Mouse (Mus musculus) MEL (cell line): ENCODE data around the gene Pde3a. TPM values are rescaled to one million over a fixed set of nuclear protein-coding genes. Genes with fewer than 3 reads are reported as not detected.

ENCODE experiments used
- DNase-seq: peaks from one replicate; pipeline ENCODE4 v3.0.0; 2011; ENCODE audit warnings: low read depth, low spot score
- H3K27ac ChIP-seq: 2 replicates; pipeline ENCODE4 v1.5.1; 2012; ENCODE audit warnings: low read depth, mild to moderate bottlenecking, control low read depth, low read length, moderate library complexity; ENCODE audit not compliant: control insufficient read depth
- H3K27me3 ChIP-seq, 2 experiments: fragments of 150-350 bp in 1 of 2; sonication (generic) in 1 of 2; 2 replicates each; pipeline ENCODE4 v1.6.1; 2012; ENCODE audit warnings: low read length in 2 of 2, mild to moderate bottlenecking in 2 of 2, improper control_type of control experiment in 1 of 2, moderate library complexity in 1 of 2; ENCODE audit not compliant: insufficient read depth in 2 of 2, control insufficient read depth in 1 of 2
- H3K36me3 ChIP-seq, 2 experiments: 2 replicates each; pipeline ENCODE4 v1.6.1; 2012 to 2014; ENCODE audit warnings: low read length in 2 of 2, improper control_type of control experiment in 1 of 2, inconsistent platforms in 1 of 2, mild to moderate bottlenecking in 1 of 2; ENCODE audit not compliant: insufficient read depth in 2 of 2, control insufficient read depth in 1 of 2
- H3K4me1 ChIP-seq, 2 experiments: fragments of 150-350 bp in 1 of 2; sonication (generic) in 1 of 2; 2 replicates each; pipeline ENCODE4 v1.6.1; 2012; ENCODE audit warnings: low read length in 2 of 2, improper control_type of control experiment in 1 of 2, mild to moderate bottlenecking in 1 of 2; ENCODE audit not compliant: insufficient read depth in 2 of 2, control insufficient read depth in 1 of 2
- H3K4me3 ChIP-seq, 2 experiments: fragments of 150-350 bp in 1 of 2; sonication (generic) in 1 of 2; 2 replicates each; pipeline ENCODE4 v1.5.1; 2012; ENCODE audit warnings: low read depth in 2 of 2, low read length in 2 of 2, mild to moderate bottlenecking in 2 of 2, moderate library complexity in 2 of 2, control low read depth in 1 of 2, improper control_type of control experiment in 1 of 2; ENCODE audit not compliant: control insufficient read depth in 1 of 2, insufficient read depth in 1 of 2
- H3K79me2 ChIP-seq: 2 replicates; pipeline ENCODE4 v1.6.1; 2012; ENCODE audit warnings: mild to moderate bottlenecking, low read length, moderate library complexity; ENCODE audit not compliant: control insufficient read depth, poor library complexity, insufficient read depth
- H3K9ac ChIP-seq: 2 replicates; pipeline ENCODE4 v1.6.1; 2012; ENCODE audit warnings: low read depth, mild to moderate bottlenecking, control low read depth, low read length, moderate library complexity; ENCODE audit not compliant: control insufficient read depth, poor library complexity, severe bottlenecking
- H3K9me3 ChIP-seq: fragments of 150-350 bp; sonication (generic); replicated peaks from 2 replicates; pipeline ENCODE4 v1.6.1; 2012; ENCODE audit warnings: mild to moderate bottlenecking, low read length, improper control_type of control experiment, moderate library complexity; ENCODE audit not compliant: insufficient read depth
- BHLHE40 ChIP-seq: IDR thresholded peaks from 2 replicates; pipeline ENCODE4 v1.6.1; 2012; ENCODE audit warnings: low read depth, mild to moderate bottlenecking, inconsistent platforms, low read length, improper control_type of control experiment, borderline replicate concordance
- CHD1 ChIP-seq: IDR thresholded peaks from 2 replicates; pipeline ENCODE4 v1.6.1; 2012; ENCODE audit warnings: low read depth, mild to moderate bottlenecking, inconsistent platforms, low read length, improper control_type of control experiment
- CHD2 ChIP-seq: IDR thresholded peaks from 2 replicates; pipeline ENCODE4 v1.6.1; 2011; ENCODE audit warnings: low read length, improper control_type of control experiment
- CTCF ChIP-seq, 3 experiments: IDR thresholded peaks in 2 of 3; conservative IDR thresholded peaks in 1 of 3; 2 replicates each; pipeline ENCODE4 v1.5.1; 2011 to 2012; ENCODE audit warnings: low read length in 3 of 3, low read depth in 2 of 3, mild to moderate bottlenecking in 2 of 3, improper control_type of control experiment in 1 of 3, inconsistent platforms in 1 of 3, mixed read lengths in 1 of 3, moderate library complexity in 1 of 3; ENCODE audit not compliant: control insufficient read depth in 1 of 3, insufficient read depth in 1 of 3, poor library complexity in 1 of 3, severe bottlenecking in 1 of 3
- E2F4 ChIP-seq: IDR thresholded peaks from 2 replicates; pipeline ENCODE4 v1.6.1; 2011; ENCODE audit warnings: low read depth, low read length, improper control_type of control experiment, borderline replicate concordance
- EP300 ChIP-seq, 2 experiments: IDR thresholded peaks; 2 replicates each; pipeline ENCODE4 v1.6.1; 2011; ENCODE audit warnings: improper control_type of control experiment in 2 of 2, low read length in 2 of 2, low read depth in 1 of 2, mild to moderate bottlenecking in 1 of 2
- HCFC1 ChIP-seq: IDR thresholded peaks from 2 replicates; pipeline ENCODE4 v1.6.1; 2012; ENCODE audit warnings: low read depth, mild to moderate bottlenecking, inconsistent platforms, low read length, improper control_type of control experiment, moderate library complexity
- MAX ChIP-seq: IDR thresholded peaks from 2 replicates; pipeline ENCODE4 v1.6.1; 2011; ENCODE audit warnings: low read length, improper control_type of control experiment
- MAZ ChIP-seq: IDR thresholded peaks from 2 replicates; pipeline ENCODE4 v1.6.1; 2012; ENCODE audit warnings: low read depth, mild to moderate bottlenecking, inconsistent platforms, low read length, improper control_type of control experiment
- MXI1 ChIP-seq: IDR thresholded peaks from 2 replicates; pipeline ENCODE4 v1.6.1; 2011; ENCODE audit warnings: mild to moderate bottlenecking, low read depth, low read length, improper control_type of control experiment
- MYB ChIP-seq: IDR thresholded peaks from 2 replicates; pipeline ENCODE4 v1.6.1; 2011; ENCODE audit warnings: mild to moderate bottlenecking, low read depth, low read length, improper control_type of control experiment
- MYC ChIP-seq: IDR thresholded peaks from 2 replicates; pipeline ENCODE4 v1.6.1; 2011; ENCODE audit warnings: low read depth, mild to moderate bottlenecking, low read length, improper control_type of control experiment, moderate library complexity
- NELFE ChIP-seq: IDR thresholded peaks from 2 replicates; pipeline ENCODE4 v1.6.1; 2011; ENCODE audit warnings: low read depth, low read length, improper control_type of control experiment
- NRF1 ChIP-seq: IDR thresholded peaks from 2 replicates; pipeline ENCODE4 v1.6.1; 2014; ENCODE audit warnings: low read depth, mild to moderate bottlenecking, inconsistent platforms, low read length, improper control_type of control experiment, moderate library complexity; ENCODE audit not compliant: poor library complexity, insufficient read depth, severe bottlenecking
- POLR2AphosphoS2 ChIP-seq: IDR thresholded peaks from 2 replicates; pipeline ENCODE4 v1.6.1; 2011; ENCODE audit warnings: low read length, improper control_type of control experiment
- POLR2AphosphoS5 ChIP-seq: IDR thresholded peaks from 2 replicates; pipeline ENCODE4 v1.6.1; 2012; ENCODE audit warnings: low read depth, borderline replicate concordance, mild to moderate bottlenecking, inconsistent platforms, low read length, moderate library complexity, mixed read lengths
- SIN3A ChIP-seq: IDR thresholded peaks from 2 replicates; pipeline ENCODE4 v1.6.1; 2012; ENCODE audit warnings: low read length, improper control_type of control experiment, inconsistent platforms
- TBP ChIP-seq: IDR thresholded peaks from 2 replicates; pipeline ENCODE4 v1.8.0; 2011; ENCODE audit warnings: low read depth, low read length, improper control_type of control experiment
- TCF12 ChIP-seq: IDR thresholded peaks from 2 replicates; pipeline ENCODE4 v1.6.1; 2014; ENCODE audit warnings: low read depth, mild to moderate bottlenecking, inconsistent platforms, low read length, improper control_type of control experiment, moderate library complexity
- UBTF ChIP-seq: IDR thresholded peaks from 2 replicates; pipeline ENCODE4 v1.6.1; 2012; ENCODE audit warnings: low read depth, mild to moderate bottlenecking, inconsistent platforms, low read length, improper control_type of control experiment, moderate library complexity, borderline replicate concordance; ENCODE audit not compliant: insufficient read depth
- USF1 ChIP-seq: IDR thresholded peaks from 2 replicates; pipeline ENCODE4 v1.6.1; 2014; ENCODE audit warnings: low read depth, mild to moderate bottlenecking, inconsistent platforms, low read length, improper control_type of control experiment, moderate library complexity
- USF2 ChIP-seq, 2 experiments: IDR thresholded peaks; 2 replicates each; pipeline ENCODE4 v1.6.1; 2011 to 2012; ENCODE audit warnings: improper control_type of control experiment in 2 of 2, low read length in 2 of 2, borderline replicate concordance in 1 of 2, inconsistent platforms in 1 of 2, low read depth in 1 of 2, mild to moderate bottlenecking in 1 of 2; ENCODE audit not compliant: insufficient read depth in 1 of 2
- ZC3H11A ChIP-seq: IDR thresholded peaks from 2 replicates; pipeline ENCODE4 v1.6.1; 2012; ENCODE audit warnings: low read depth, mild to moderate bottlenecking, inconsistent platforms, low read length, improper control_type of control experiment
- ZMIZ1 ChIP-seq: IDR thresholded peaks from 2 replicates; pipeline ENCODE4 v1.6.1; 2012; ENCODE audit warnings: low read depth, mild to moderate bottlenecking, inconsistent platforms, low read length, improper control_type of control experiment, moderate library complexity
- ZNF384 ChIP-seq: IDR thresholded peaks from 2 replicates; pipeline ENCODE4 v1.6.1; 2012; ENCODE audit warnings: low read depth, mild to moderate bottlenecking, inconsistent platforms, low read length, improper control_type of control experiment
- polyA plus RNA-seq, 2 experiments: library from polyadenylated mRNA; stranded (reverse) in 1 of 2; unstranded in 1 of 2; fragments of >175 nt in 1 of 2; fragments of >200 nt in 1 of 2; gene quantifications; 2 replicates each; pipeline versions ENCODE4 v1.2.1 to v1.2.4; 2012; ENCODE audit warnings: low replicate concordance in 2 of 2, low read depth in 1 of 2; ENCODE audit not compliant: insufficient read length in 2 of 2, insufficient read depth in 1 of 2, missing spikeins in 1 of 2
- total RNA-seq: library from RNA; depleted of rRNA; stranded (reverse); fragments of 300-350 nt; gene quantifications from 2 replicates; pipeline ENCODE4 v1.2.3, GENCODE M21; 2012

Pde3a gene
- total and polyA plus RNA-seq, 3 experiments, result not detected

- Histone ChIP-seq H3K4me3 (no peak overlapping the region), H3K36me3 (no peaks in the 10 kb centered on the region), H3K27me3 (no peaks in the 10 kb centered on the region), H3K4me1 (no peaks in the 10 kb centered on the region), H3K79me2 (no peaks in the 10 kb centered on the region), H3K9me3 (no peaks in the 10 kb centered on the region), H3K27ac (no peak overlapping the region), H3K9ac (no peak overlapping the region)
- TF ChIP-seq TBP, result no peak
- no peak for TF ChIP-seq POLR2AphosphoS2
- no peak for TF ChIP-seq ZC3H11A
- TF ChIP-seq POLR2AphosphoS5, result no peak
- no peak for DNase-seq
These were observed 2.7 kb upstream of the Pde3a start for GRCm38 (mm10) chr6:141246391-141246790.

DNA sequence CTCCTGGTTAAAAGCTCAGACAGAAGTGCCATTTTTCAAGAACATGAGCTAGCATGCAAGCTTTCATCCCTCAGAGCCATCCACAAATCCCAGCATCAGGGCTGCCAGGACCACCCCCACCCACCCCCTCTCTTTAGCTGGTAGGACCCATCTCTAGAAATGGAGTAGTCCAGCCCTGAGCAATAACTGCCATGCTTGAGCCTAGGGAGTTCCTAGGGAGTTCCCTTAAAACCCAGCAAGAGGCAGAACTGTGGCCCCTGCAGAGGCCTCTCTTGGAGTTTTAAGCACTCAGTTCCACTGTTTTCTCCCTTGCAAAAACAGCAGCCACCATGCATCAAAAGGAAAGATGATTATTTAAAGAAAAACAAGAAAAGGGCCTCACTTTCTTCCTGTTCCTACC, 988 bp upstream of the Pde3a start:
- Histone ChIP-seq H3K27me3 (no peaks in the 10 kb centered on the region), H3K4me3 (no peak overlapping the region), H3K27ac (no peak overlapping the region), H3K9me3 (no peaks in the 10 kb centered on the region), H3K9ac (no peak overlapping the region), H3K4me1 (no peaks in the 10 kb centered on the region), H3K36me3 (no peaks in the 10 kb centered on the region), H3K79me2 (no peaks in the 10 kb centered on the region)
- TF ChIP-seq MAZ, result no peak
- TF ChIP-seq MYB, result no peak
- no peak for TF ChIP-seq MXI1
- TF ChIP-seq CTCF (IDR thresholded peaks at IDR 0.05 in 2 of 3, conservative IDR thresholded peaks at IDR 0.05 in 1 of 3; ENCODE audit: control insufficient read depth in 1 of 3, insufficient read depth in 1 of 3, low read depth in 2 of 3, low read length in 3 of 3, poor library complexity in 1 of 3, severe bottlenecking in 1 of 3), result no peak
- TF ChIP-seq MAX, result no peak
- no peak for TF ChIP-seq ZNF384
- no peak for TF ChIP-seq ZMIZ1
- TF ChIP-seq SIN3A, result no peak
- no peak for TF ChIP-seq MYC
- TF ChIP-seq NRF1, result no peak
- no peak for TF ChIP-seq BHLHE40
- TF ChIP-seq HCFC1, result no peak
- no peak for DNase-seq

DNA sequence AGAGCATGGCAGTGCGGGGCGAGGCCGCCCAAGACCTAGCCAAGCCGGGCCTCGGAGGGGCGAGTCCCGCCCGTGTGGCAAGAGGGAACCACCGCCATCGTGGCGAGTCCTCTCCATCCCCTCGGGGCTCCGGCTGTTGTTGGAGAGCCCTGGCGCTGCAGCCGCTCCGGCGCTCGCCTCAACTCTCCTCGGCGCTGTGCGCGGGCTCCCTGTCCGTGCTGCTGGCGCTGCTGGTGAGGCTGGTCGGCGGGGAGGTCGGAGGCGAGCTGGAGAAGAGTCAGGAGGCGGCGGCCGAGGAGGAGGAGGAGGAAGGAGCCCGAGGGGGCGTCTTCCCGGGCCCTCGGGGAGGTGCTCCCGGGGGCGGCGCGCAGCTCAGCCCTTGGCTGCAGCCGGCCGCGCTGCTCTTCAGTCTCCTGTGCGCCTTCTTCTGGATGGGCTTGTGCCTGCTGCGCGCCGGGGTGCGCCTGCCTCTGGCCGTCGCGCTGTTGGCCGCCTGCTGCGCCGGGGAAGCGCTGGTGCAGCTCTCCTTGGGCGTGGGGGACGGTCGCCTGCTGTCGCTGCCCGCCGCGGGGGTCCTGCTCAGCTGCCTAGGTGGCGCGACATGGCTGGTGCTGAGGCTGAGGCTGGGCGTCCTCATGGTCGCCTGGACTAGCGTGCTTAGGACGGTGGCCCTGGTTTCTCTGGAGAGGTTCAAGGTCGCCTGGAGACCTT, 671 bp downstream of the Pde3a start:
- H3K27ac ChIP-seq, result no peak overlapping the region
- no peaks in the 10 kb centered on the region for H3K36me3 ChIP-seq
- no peak overlapping the region for H3K4me3 ChIP-seq
- H3K9me3 ChIP-seq, result no peaks in the 10 kb centered on the region
- H3K79me2 ChIP-seq, result no peaks in the 10 kb centered on the region
- DNase-seq, result no peak
- H3K9ac ChIP-seq, result no peak overlapping the region
- no peaks in the 10 kb centered on the region for H3K4me1 ChIP-seq
- TF ChIP-seq E2F4, result no peak
- TF ChIP-seq UBTF, result no peak
- TF ChIP-seq NELFE, result no peak
- no peak for TF ChIP-seq USF2 (IDR thresholded peaks at IDR 0.05; ENCODE audit: borderline replicate concordance in 1 of 2, insufficient read depth in 1 of 2, low read depth in 1 of 2, low read length in 2 of 2)
- no peak for TF ChIP-seq ZC3H11A
- no peak for TF ChIP-seq TCF12
- TF ChIP-seq EP300 (IDR thresholded peaks at IDR 0.05; ENCODE audit: low read depth in 1 of 2, low read length in 2 of 2), result no peak
- no peak for TF ChIP-seq CHD2
- TF ChIP-seq CHD1, result no peak
- no peak for TF ChIP-seq USF1
- TF ChIP-seq, all 39 proteins: peak for 0
- no peaks in the 10 kb centered on the region for H3K27me3 ChIP-seq
